29 mouse cellular contexts compared by ENCODE assay signal in the genomic region with DNA sequence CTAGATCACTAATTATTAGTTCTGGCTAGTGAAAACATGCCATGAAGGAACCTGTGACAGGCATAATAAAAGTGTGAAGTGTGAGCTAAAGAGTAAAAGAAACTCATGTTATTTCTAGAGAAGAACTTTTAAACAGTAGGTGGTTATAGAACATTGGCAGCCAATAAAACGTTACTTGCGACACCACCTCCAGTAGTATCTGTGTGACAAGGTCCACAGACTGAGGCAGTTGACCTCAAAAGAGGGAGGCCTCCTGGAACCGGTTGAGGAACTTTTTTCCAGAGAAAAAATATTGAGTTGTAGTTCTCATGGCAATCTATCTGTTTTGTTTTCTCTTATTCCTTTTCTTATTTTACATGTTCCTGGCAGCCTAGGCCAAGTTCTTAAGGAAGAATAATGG. TPM values are rescaled to one million over a fixed set of nuclear protein-coding genes. Genes with fewer than 3 reads are reported as not detected.
"Had no signal": no experiment of that assay in that cellular context is flagged by ENCODE, and none has a peak within 500 bp of the region (broad histone marks: within the 10 kb centered on the region; RNA-seq: fewer than 3 reads in every experiment).

No protein-coding gene starts in this region.

- H3K9me3 ChIP-seq: heart, embryonic 10.5 days; heart, embryonic 12.5 days; hindbrain, embryonic 12.5 days; kidney, embryonic 15.5 days; limb, embryonic 10.5 days; limb, embryonic 12.5 days; liver, embryonic 13.5 days; liver, embryonic 15.5 days had no signal

- ATAC-seq: forebrain, embryonic 16.5 days; hindbrain, embryonic 16.5 days; inflammation-experienced regulatory T-cells, adult 6 months; liver, postnatal 0 days had no signal

- H3K4me3 ChIP-seq: gastrocnemius, adult 2 months; heart, embryonic 10.5 days; heart, embryonic 12.5 days; hindbrain, embryonic 10.5 days; hindbrain, embryonic 12.5 days; kidney, embryonic 15.5 days; left cerebral cortex, adult 2 months; limb, embryonic 10.5 days; limb, embryonic 12.5 days; liver, embryonic 13.5 days; liver, embryonic 15.5 days had no signal

- H3K9ac ChIP-seq: heart, embryonic 12.5 days; hindbrain, embryonic 12.5 days; hindbrain, embryonic 14.5 days; kidney, embryonic 15.5 days; limb, embryonic 12.5 days; liver, embryonic 13.5 days; liver, embryonic 15.5 days; liver, postnatal 0 days had no signal

- H3K27me3 ChIP-seq: heart, embryonic 12.5 days; hindbrain, embryonic 12.5 days; kidney, embryonic 15.5 days; limb, embryonic 12.5 days; liver, embryonic 13.5 days; liver, embryonic 15.5 days had no signal

- H3K36me3 ChIP-seq: heart, embryonic 10.5 days; heart, embryonic 12.5 days; hindbrain, embryonic 10.5 days; hindbrain, embryonic 12.5 days; kidney, embryonic 15.5 days; limb, embryonic 10.5 days; limb, embryonic 12.5 days; liver, embryonic 13.5 days; liver, embryonic 15.5 days had no signal

- H3K4me1 ChIP-seq: heart, embryonic 10.5 days; heart, embryonic 12.5 days; hindbrain, embryonic 10.5 days; hindbrain, embryonic 12.5 days; kidney, embryonic 15.5 days; limb, embryonic 10.5 days; limb, embryonic 12.5 days; liver, embryonic 13.5 days; liver, embryonic 15.5 days had no signal

- DNase-seq: gastrocnemius, adult 2 months; gastrocnemius, postnatal 10 days; gastrocnemius, postnatal 25 days; heart, adult 18-20 months; heart, postnatal 10 days; heart, postnatal 4 days; kidney, adult 11 months; kidney, postnatal 10 days; liver, embryonic 13.5 days; liver, postnatal 0 days had no signal

- H3K4me2 ChIP-seq: heart, embryonic 12.5 days; hindbrain, embryonic 12.5 days; hindbrain, embryonic 14.5 days; kidney, embryonic 15.5 days; limb, embryonic 12.5 days; liver, embryonic 11.5 days; liver, embryonic 13.5 days; liver, embryonic 15.5 days had no signal

- H3K27ac ChIP-seq: gastrocnemius, adult 2 months; heart, embryonic 10.5 days; hindbrain, embryonic 10.5 days; hindbrain, embryonic 12.5 days; hindbrain, embryonic 14.5 days; kidney, embryonic 15.5 days; left cerebral cortex, adult 2 months; limb, embryonic 10.5 days; limb, embryonic 12.5 days; liver, embryonic 13.5 days; liver, embryonic 15.5 days had no signal

RNA-seq across cellular contexts. Expression of gene Slc22a26, which starts 36.9 kb away (rescaled TPM):
- polyA plus RNA-seq: forebrain, embryonic 16.5 days; frontal cortex, adult 2 months; heart, embryonic 10.5 days; heart, embryonic 12.5 days; heart, embryonic 14.5 days; heart, embryonic 16.5 days; hindbrain, embryonic 10.5 days; hindbrain, embryonic 12.5 days; hindbrain, embryonic 14.5 days; hindbrain, embryonic 16.5 days; inflammation-experienced regulatory T-cells, adult 6 months; large intestine, adult 2 months; limb, embryonic 10.5 days; limb, embryonic 12.5 days; limb, embryonic 14.5 days; liver, embryonic 11.5 days; liver, embryonic 13.5 days; liver, embryonic 15.5 days had no signal

RNA-seq across cellular contexts. Expression of gene Slc22a19, which starts 54.5 kb away (rescaled TPM):
- polyA plus RNA-seq: forebrain, embryonic 16.5 days; frontal cortex, adult 2 months; heart, embryonic 10.5 days; heart, embryonic 12.5 days; heart, embryonic 14.5 days; heart, embryonic 16.5 days; hindbrain, embryonic 10.5 days; inflammation-experienced regulatory T-cells, adult 6 months; large intestine, adult 2 months; limb, embryonic 10.5 days; limb, embryonic 12.5 days; limb, embryonic 14.5 days; liver, embryonic 11.5 days; liver, embryonic 13.5 days; liver, embryonic 15.5 days; liver, postnatal 0 days had no signal
